Mouse (Mus musculus) 3134 (cell line): ENCODE results near the gene Isy1.

ENCODE experiments used
- DNase-seq: peaks from one replicate; pipeline ENCODE4 v3.0.0-alpha.2; 2011; ENCODE audit warnings: low spot score; ENCODE audit not compliant: insufficient read length; ENCODE audit errors: extremely low read depth

Gene Isy1

DNA sequence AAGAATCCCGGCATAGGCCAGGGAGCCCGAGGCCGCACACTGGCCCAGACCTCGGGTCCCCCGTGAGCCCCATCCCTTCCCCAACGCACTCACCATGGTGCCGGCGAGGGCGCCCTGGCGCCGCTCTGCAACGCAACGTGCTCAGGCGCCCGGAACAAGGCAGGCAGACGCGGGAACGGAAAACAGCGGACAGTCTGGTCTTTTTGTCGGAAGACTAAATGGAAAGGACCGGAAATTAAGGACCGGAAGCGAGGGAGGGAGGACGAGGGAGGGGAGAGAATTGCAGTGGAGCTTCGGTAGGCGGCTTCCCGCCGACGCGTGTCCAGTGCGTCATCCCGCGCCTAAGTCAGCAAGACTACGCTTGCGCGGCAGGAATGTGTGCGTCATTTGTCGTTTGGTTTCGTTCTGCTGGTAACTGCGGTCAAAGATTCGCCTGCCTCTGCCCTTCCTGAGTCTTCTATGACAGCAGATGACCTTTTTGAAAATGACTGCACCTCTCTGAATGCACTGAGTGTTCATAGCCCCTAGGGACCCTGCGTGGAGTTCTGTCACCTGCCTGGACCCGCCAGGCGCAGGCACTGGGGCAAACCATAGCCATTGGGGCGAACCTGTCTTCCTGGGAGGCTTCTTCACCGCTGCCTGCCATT is at the start of gene Isy1:
TSS of gene Isy1 (minus strand) at position 248 of the 647 bp plus-strand sequence.
- DNase-seq, result peak; percentile 96

GRCm38 (mm10) chr6:87887594-87888233 is 49.1 kb upstream of the Isy1 start, which contains the start of gene Copg1:
Gene Copg1 (plus strand): TSS chr6:87887814.
- peak; percentile 96 for DNase-seq

DNA sequence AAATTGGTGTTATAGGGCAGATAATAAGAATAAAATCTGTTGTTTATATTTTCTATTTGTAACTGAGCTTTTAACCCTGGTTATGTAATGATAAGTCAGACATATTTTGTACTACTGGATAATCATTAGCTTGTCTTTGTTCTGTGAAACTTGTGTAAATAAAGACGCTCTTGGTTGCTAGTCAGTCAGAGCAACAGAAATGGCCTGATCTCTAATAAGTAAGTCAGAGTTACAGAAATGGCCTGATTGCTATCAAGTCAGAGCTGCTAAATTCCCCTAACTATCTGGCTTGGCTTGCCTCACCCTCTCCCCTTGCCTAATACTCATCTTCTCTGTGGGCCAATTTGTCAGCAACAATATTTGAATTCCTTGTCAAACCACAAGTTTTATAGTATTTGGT is 48.1 kb upstream of the Isy1 start:
- no peak for DNase-seq

GRCm38 (mm10) chr6:87882816-87883215 is 44.2 kb upstream of the Isy1 start:
- DNase-seq, result peak; percentile 48

- no peak for DNase-seq
Observed at GRCm38 (mm10) chr6:87882221-87882620, 43.6 kb upstream of the Isy1 start.

GRCm38 (mm10) chr6:87879628-87880027 is 41.0 kb upstream of the Isy1 start:
- no peak for DNase-seq

DNA sequence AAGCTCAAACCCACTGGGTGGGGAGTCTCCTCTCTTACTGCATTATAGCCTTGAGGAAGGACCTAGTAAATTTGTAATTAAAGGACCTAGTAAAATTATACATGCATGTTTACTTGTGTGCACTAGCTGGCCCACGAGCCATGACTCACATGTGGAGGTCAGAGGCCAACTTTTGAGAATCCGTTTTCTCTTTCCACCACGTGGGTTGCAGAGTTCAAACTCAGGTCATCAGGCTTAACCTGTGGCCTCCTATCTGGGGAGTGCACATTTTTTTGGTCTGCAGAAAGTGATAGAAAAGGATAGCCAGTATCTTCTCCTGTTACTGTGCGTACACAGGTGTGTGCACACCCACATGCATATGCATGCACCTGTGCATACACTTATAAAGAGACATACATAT is 40.4 kb upstream of the Isy1 start:
- DNase-seq, result no peak

DNA sequence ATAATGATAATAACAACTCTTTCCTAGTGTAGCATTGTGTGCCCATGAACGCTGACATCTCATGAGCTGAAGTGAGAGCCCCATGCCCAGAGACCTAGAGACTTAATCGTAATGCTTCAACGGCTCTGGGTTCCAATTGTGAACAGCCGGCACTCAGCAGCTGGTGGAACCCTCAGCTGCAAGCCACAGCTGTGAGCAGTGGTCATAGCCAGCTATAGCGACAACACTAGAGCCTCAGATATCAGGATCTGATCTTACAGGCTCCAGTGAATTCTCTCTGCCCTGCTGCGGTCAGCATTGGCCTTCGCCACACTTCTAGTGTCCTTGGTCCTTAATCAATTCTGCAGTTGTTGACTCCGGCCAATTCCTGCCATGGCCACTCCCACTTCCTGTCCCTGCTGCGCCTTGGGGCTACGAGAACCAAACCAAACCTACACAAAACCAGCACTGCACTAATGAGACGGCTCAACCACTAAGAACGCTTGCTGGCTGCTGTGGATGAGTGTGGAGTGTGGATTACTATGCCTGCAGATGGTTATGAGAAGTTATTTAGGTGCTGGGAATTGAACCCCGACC is 37.6 kb upstream of the Isy1 start:
- no peak for DNase-seq

GRCm38 (mm10) chr6:87875562-87875961 is 37.0 kb upstream of the Isy1 start:
- DNase-seq, result no peak

DNA sequence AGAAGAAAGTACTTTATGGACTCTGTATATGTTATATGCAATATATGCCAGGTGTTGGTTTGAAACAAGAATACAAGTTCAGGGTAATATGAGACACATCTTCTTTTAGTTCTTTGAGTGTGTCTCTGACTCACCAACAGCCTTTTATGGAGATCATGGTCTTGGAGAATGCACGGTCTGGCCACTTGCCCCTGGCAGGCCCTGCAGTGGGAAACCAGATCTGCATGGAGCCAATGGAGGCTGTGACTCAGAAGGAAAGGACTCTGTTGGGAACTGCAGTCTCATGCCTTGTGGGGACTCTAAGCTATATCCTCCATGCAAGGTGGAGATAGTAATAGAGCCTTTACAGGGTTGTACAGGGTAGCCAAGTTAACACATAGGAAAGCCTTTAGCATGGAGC is 36.5 kb upstream of the Isy1 start:
- peak; percentile 81 for DNase-seq

- DNase-seq, result no peak
Observed at GRCm38 (mm10) chr6:87873963-87874362, 35.4 kb upstream of the Isy1 start.

DNA sequence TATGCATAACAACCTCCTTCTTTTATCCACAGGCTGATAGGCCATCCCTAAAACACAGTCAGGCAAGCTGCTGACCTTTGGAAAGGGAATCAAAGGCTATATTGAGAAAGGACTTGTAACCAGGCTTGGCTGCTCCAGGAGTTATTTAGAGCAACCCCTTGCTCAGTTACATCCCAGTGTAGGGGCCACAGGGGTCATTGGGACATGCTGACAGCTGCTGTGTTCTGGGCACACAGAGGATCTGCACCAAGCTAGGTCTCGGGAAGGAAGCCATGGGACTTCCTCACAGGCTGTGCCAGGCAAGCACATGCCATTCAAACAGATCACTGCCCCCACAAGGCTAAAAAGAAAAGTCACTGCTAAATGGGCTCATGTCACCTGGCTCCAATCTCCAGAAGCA is 34.5 kb upstream of the Isy1 start:
- peak; percentile 36 for DNase-seq

DNA sequence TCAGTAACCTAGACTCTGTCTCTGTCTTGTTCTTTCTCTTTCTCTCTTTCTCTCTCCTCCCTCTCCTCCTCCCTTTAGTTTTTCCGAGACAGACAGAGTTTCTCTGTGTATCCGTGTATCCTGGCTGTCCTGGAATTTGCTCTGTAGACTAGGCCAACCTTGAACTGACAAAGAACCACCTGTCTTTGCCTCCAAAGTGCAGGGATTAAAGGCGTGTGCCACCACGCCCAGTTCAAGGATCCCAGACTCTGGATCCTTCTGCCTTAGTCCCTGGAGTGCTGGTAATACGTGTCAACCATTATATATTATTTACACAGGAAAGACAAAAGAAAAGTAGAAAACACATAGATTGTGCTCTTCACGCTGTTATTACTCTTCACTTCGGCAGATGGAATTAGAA is 32.6 kb upstream of the Isy1 start:
- no peak for DNase-seq

DNA sequence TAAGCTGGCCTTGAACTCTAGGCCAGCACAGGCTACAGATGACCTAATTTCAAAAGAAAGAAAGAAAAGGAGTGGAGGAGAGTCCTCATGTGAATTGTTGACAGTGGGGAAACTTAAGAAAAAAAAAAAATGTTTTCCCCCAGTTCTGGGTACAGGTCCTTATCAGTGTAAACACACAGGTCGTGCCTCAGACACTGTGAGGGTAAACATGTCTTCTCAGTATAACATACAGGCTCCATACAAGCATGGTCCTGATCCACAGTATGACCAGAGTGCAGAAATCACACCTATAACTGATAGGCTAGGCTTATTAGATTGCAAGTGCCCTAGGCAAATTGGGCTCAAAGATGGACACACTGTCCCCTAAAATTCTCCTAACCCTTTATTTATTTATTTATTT is 31.8 kb upstream of the Isy1 start:
- DNase-seq, result no peak

GRCm38 (mm10) chr6:87868871-87869506 is 30.4 kb upstream of the Isy1 start:
- DNase-seq, result peak; percentile 94

DNA sequence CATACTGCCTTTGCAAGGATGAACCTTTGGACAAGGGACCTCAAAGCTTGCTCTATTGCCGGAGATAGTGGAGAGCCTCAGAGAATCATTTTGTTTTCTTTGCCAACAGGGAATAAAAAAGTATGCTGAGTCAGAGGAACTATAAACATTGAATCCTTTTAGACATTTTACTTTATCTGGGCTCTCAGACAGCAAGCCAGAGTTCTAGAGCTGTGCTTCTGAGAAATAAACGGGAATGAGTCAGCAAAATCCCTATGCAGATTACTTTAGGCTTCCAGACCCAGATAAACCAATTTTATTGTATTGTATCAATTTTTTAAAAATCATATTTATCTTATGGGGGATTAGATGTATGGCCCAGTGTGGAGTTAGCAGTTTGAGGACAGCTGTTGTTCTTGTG is 28.7 kb upstream of the Isy1 start:
- no peak for DNase-seq

DNA sequence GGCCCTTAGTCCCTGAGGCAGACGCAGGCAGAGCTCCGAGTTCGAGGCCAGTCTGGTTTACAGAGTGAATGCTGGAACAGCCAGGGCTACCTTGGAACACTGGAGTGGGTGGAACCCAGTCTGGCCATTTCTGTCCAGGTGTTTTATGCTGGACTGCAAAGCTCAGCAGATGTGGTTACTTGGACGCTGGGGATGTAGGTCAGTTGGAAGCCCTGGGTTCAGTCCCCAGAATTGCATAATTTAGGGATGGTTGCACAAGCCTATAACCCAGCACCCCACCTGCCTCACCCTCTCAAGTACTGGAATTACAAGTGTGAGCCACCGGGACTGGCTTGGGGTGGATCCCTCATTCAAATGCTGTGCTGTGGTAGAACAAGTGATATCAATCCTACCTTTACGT is 27.6 kb upstream of the Isy1 start:
- DNase-seq, result no peak

GRCm38 (mm10) chr6:87857071-87857470 is 18.5 kb upstream of the Isy1 start:
- DNase-seq, result peak; percentile 71

DNA sequence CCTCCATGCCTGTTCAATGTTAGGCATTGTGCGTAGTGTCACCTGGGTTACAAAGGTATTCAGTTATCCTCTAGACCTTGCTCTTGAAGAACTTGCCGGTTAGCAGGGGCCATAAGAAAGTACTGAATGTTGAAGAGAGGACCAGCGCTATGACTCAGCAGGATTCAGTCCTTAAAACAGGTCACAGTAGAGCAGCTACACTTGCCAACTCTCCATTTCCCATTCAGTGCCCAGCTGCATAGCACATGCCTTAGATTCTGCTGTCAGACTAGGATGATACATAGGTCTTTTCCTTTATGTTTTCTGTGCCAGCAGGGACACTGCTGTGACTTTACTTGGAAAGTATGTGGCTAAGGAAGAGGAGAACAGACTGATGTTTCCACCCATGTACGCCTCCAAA is 14.8 kb upstream of the Isy1 start:
- DNase-seq, result peak; percentile 47

GRCm38 (mm10) chr6:87851871-87852270 is 13.3 kb upstream of the Isy1 start:
- DNase-seq, result no peak

DNA sequence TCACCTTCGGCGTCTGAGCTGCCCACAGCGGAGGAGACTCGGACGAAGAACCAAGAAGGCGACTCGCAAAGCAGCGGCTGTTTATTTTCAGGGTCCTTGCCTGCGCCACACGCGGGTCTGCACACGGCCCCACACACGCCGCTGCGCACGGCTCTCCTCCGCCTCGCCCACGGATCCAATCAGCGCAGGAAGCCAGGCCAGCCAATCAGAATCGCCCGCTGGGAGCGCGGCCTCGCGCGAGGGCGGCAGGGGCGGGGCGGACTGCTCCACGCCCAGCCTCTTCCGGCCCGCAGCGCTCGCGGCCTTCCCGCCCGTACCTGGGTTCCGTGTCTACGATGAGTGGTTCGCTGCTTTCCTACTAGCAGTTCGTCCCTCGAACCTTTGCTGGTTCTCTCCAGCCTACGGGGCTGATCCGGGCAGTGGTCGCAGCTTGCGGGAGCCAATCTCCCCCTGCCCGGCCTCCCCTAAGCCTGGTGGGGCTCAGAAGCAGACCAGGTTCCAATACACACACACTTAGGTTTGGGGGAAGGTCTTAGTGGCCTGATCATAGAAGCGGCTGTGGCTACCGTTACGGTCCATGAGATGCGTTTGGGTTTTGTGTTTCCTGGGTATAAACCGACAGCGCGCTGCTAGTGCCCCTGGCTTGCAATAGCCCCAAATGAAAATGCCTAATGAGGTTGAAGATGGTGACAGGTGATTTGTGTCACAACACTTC is 12.5 kb upstream of the Isy1 start, which contains the start of gene Cnbp:
TSS of gene Cnbp (minus strand) at position 207 of the 715 bp plus-strand sequence.
- peak; percentile 96 for DNase-seq
